Mouse (Mus musculus): ENCODE data around the gene Mmp19. TPM values are rescaled to one million over a fixed set of nuclear protein-coding genes. Genes with fewer than 3 reads are reported as not detected.

Mmp19 gene
- polyA plus RNA-seq, 1 experiment, result 2.9 TPM

DNA sequence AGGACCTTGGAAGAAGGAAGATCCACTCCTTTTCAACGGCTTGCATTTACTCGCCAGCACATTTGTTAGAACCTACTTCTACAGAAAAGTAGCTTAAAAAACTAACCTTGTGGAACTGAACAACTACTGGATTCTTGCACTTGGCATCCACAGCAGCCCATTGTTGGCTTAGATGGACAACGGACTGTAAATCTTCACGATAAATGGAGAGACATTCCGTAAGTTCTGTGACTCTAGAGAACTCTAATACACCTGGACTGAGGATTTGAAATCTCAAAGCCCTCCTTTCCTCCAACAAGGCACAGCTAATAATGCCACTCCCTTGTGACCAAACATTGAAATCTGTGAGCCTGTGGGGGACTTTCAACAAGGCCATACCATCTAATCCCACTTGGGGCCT lies 52.5 kb downstream of the Mmp19 start:
- WGBS, result 88% methylated on average over 5 of the region's 5 CpGs
- no peak for DNase-seq (ENCODE audit: low read depth, low spot score)

DNA sequence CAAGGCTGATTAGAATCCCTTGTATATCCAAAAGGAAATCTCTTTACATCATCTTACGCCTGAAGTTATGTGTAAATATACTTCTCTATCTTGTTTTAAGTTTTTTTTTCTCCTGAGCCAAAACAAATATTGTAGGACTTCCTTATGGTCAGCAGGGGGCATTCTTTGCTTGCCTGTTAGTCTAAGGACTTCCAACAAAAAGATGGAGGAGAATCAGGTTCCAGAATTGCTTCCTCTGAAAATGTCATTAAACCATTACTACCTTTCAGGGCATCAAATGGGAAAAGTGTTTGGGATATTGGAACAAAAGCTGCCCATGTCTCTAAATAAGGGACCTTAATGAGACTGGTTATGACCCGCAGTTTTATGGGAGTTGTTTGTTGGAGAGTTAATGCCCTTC lies 54.8 kb downstream of the Mmp19 start:
- no peak for DNase-seq (ENCODE audit: low read depth, low spot score)
- 26% methylated on average over 2 of the region's 2 CpGs for WGBS

DNA sequence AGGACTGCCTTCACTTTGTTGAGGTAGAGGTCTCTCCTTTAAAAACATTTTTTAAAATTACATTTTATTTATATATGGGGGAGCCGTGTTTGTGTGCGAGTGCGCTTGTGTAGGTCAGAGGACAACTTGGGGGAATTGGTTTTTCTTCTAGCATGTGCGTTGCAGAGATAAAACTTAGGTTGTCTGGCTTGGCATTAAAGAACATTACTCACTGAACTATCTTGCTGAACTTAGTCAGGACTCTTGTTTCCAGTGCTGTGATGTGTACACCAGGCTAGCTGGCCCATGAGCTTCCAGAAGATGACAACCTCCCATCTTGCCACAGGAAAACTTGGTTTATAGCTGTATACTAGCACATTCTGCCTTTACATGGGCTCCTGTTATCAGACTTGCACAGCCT lies 56.0 kb downstream of the Mmp19 start:
- no peak for DNase-seq (ENCODE audit: low read depth, low spot score)
- 96% methylated on average over 4 of the region's 4 CpGs for WGBS

DNA sequence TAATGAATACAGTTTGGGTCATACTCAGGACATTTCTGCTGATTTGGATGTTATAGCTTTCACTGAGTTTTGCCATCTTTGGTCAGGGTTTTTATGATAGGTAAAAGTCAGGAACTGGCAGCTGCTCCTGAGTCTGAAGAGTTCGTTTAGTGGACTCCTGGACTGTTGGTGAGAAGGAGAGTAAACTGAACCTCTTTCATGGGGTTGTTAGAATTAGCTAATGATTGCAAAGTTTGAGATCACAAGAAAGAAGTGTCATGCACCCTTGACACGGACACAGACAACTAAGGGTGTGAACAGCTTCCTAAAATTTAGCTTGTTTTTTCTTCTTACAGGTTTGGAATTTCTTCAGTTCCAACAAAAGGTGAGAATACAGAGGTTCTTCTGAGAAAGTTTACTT lies 57.7 kb downstream of the Mmp19 start:
- WGBS, result 31% methylated on average over 2 of the region's 2 CpGs
- no peak for DNase-seq (ENCODE audit: low read depth, low spot score)

DNA sequence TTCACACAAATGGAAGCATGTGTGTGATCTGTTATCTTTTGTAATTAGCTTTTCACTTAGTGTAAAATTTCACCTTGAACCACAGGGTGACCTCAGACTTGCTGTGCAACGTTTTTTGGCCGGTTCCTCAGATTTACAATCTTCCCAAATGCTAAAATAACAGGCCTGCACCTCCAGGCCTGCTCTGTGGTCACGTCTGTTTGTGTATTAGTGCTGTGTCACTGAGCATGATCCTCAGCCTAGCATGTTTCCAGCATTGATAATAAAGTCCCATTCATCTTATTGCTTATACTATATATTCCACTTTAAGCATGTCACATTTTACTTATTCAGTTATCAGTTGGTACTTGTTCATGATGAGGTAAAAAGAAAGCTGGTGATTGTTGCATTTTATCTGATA lies 59.6 kb downstream of the Mmp19 start:
- no peak for DNase-seq (ENCODE audit: low read depth, low spot score)
- 45% methylated on average over 3 of the region's 3 CpGs for WGBS

Other genes starting within 250 kb of the Mmp19 start
- 10.7 and 12.2 TPM in 2 replicates for gene Zc3h10, start 243.1 kb upstream of the Mmp19 start, polyA plus RNA-seq (2012; rRNA removed)
- gene Rpl41, start 241.6 kb upstream of the Mmp19 start, polyA plus RNA-seq (2012; rRNA removed), result 2,450 and 2,465 TPM in 2 replicates
- 29.3 and 31.2 TPM in 2 replicates for gene Pa2g4, start 224.9 kb upstream of the Mmp19 start, polyA plus RNA-seq (2012; rRNA removed)
- gene Erbb3, start 201.3 kb upstream of the Mmp19 start, polyA plus RNA-seq (2012; rRNA removed), result 76.7 and 120 TPM in 2 replicates
- gene Rps26, start 164.2 kb upstream of the Mmp19 start, polyA plus RNA-seq (2012; rRNA removed), result 1,017 and 1,368 TPM in 2 replicates
- gene Ikzf4, start 144.9 kb upstream of the Mmp19 start, polyA plus RNA-seq (2012; rRNA removed), result 0.69 and 1.1 TPM in 2 replicates
- gene Suox, start 116.8 kb upstream of the Mmp19 start, polyA plus RNA-seq (2012; rRNA removed), result 48.9 and 241 TPM in 2 replicates
- 45.2 and 53.9 TPM in 2 replicates for gene Rab5b, start 94.6 kb upstream of the Mmp19 start, polyA plus RNA-seq (2012; rRNA removed)
- gene Pmel, start 86.7 kb upstream of the Mmp19 start, polyA plus RNA-seq (2012; rRNA removed), result 2.6 and 2.8 TPM in 2 replicates
- gene Cdk2, start 85.9 kb upstream of the Mmp19 start, polyA plus RNA-seq (2012; rRNA removed), result 25.9 and 27.0 TPM in 2 replicates
- gene Dgka, start 46.1 kb upstream of the Mmp19 start, polyA plus RNA-seq (2012; rRNA removed), result 88.1 and 115 TPM in 2 replicates
- gene Pym1, start 43.0 kb upstream of the Mmp19 start, polyA plus RNA-seq (2012; rRNA removed), result 26.2 and 26.5 TPM in 2 replicates
- 17.7 and 18.7 TPM in 2 replicates for gene Dnajc14, start 13.2 kb downstream of the Mmp19 start, polyA plus RNA-seq (2012; rRNA removed)
- gene Tmem198b, start 13.5 kb downstream of the Mmp19 start, polyA plus RNA-seq (2012; rRNA removed), result 8.6 and 9.2 TPM in 2 replicates
- 6.2 and 6.4 TPM in 2 replicates for gene Sarnp, start 26.4 kb downstream of the Mmp19 start, polyA plus RNA-seq (2012; rRNA removed)
- gene Ormdl2, start 30.7 kb downstream of the Mmp19 start, polyA plus RNA-seq (2012; rRNA removed), result 135 and 144 TPM in 2 replicates
- gene Gdf11, start 100.8 kb downstream of the Mmp19 start, polyA plus RNA-seq (2012; rRNA removed), result 0.98 and 1.2 TPM in 2 replicates
- 130 and 137 TPM in 2 replicates for gene Cd63, start 110.1 kb downstream of the Mmp19 start, polyA plus RNA-seq (2012; rRNA removed)
- 19.0 and 19.3 TPM in 2 replicates for gene Rdh5, start 132.0 kb downstream of the Mmp19 start, polyA plus RNA-seq (2012; rRNA removed)
- gene Bloc1s1, start 133.1 kb downstream of the Mmp19 start, polyA plus RNA-seq (2012; rRNA removed), result 126 and 147 TPM in 2 replicates
- gene Itga7, start 142.9 kb downstream of the Mmp19 start, polyA plus RNA-seq (2012; rRNA removed), result 12.6 and 12.9 TPM in 2 replicates
- gene Mettl7b, start 170.1 kb downstream of the Mmp19 start, polyA plus RNA-seq (2012; rRNA removed), result 34.5 and 82.9 TPM in 2 replicates
- not detected in 2 replicates for gene Olfr9, start 198.5 kb downstream of the Mmp19 start, polyA plus RNA-seq (2012; rRNA removed)
- gene Olfr763, start 219.9 kb downstream of the Mmp19 start, polyA plus RNA-seq (2012; rRNA removed), result not detected in 2 replicates
- gene Olfr764-ps1, start 249.0 kb downstream of the Mmp19 start, polyA plus RNA-seq (2012; rRNA removed), result not detected in 2 replicates

All from large intestine, adult 2 months (tissue).